Mouse (Mus musculus) heart, embryonic 14.5 days (tissue): ENCODE measurements around the gene Glis2. TPM values are rescaled to one million over a fixed set of nuclear protein-coding genes. Genes with fewer than 3 reads are reported as not detected.

Source experiments
- ATAC-seq: fragments of 200-750 bp; cut with Nextera tagmentation; 2 replicates; pipeline ENCODE4 v1.8.0; 2017; ENCODE audit warnings: low read depth, moderate TSS enrichment; ENCODE audit not compliant: insufficient number of reproducible peaks, insufficient read depth, low FRiP score
- H3K27ac ChIP-seq, 2 experiments: fragments of 200-500 bp in 1 of 2; fragments of 300-500 bp in 1 of 2; sonication (generic) in 1 of 2; replicated peaks in 1 of 2; 2 replicates each; pipeline ENCODE4 v1.5.1; 2012 to 2014; ENCODE audit warnings: low read depth in 2 of 2, low read length in 2 of 2, control low read depth in 1 of 2, mild to moderate bottlenecking in 1 of 2, mixed read lengths in 1 of 2; ENCODE audit not compliant: control insufficient read depth in 1 of 2, insufficient read depth in 1 of 2
- H3K27me3 ChIP-seq: fragments of 300-500 bp; sonication (generic); 2 replicates; pipeline ENCODE4 v1.6.1; 2014; ENCODE audit warnings: mild to moderate bottlenecking, low read length, control low read depth; ENCODE audit not compliant: control insufficient read depth, insufficient read depth
- H3K36me3 ChIP-seq: fragments of 300-500 bp; sonication (generic); 2 replicates; pipeline ENCODE4 v1.6.1; 2014; ENCODE audit warnings: mild to moderate bottlenecking, control low read depth, low read length, mixed read lengths; ENCODE audit not compliant: control insufficient read depth, insufficient read depth
- H3K4me1 ChIP-seq, 2 experiments: fragments of 200-500 bp in 1 of 2; fragments of 300-500 bp in 1 of 2; sonication (generic) in 1 of 2; 2 replicates each; pipeline ENCODE4 v1.6.1; 2012 to 2014; ENCODE audit warnings: low read length in 2 of 2, control low read depth in 1 of 2, mixed read lengths in 1 of 2; ENCODE audit not compliant: control insufficient read depth in 2 of 2, insufficient read depth in 2 of 2
- H3K4me2 ChIP-seq: fragments of 300-500 bp; sonication (generic); 2 replicates; pipeline ENCODE4 v1.6.1; 2014; ENCODE audit warnings: mild to moderate bottlenecking, low read length
- H3K4me3 ChIP-seq, 2 experiments: fragments of 200-500 bp in 1 of 2; fragments of 300-500 bp in 1 of 2; sonication (generic) in 1 of 2; 2 replicates each; pipeline ENCODE4 v1.5.1; 2012 to 2014; ENCODE audit warnings: low read length in 2 of 2, mild to moderate bottlenecking in 2 of 2, control low read depth in 1 of 2, low read depth in 1 of 2, moderate library complexity in 1 of 2; ENCODE audit not compliant: control insufficient read depth in 1 of 2, insufficient read depth in 1 of 2
- H3K9ac ChIP-seq: fragments of 300-500 bp; sonication (generic); 2 replicates; pipeline ENCODE4 v1.6.1; 2014; ENCODE audit warnings: mild to moderate bottlenecking, low read length
- H3K9me3 ChIP-seq: fragments of 300-500 bp; sonication (generic); 2 replicates; pipeline ENCODE4 v1.6.1; 2016; ENCODE audit warnings: low read length, control low read depth; ENCODE audit not compliant: control insufficient read depth
- WGBS: fragments of 180-500 bp; shearing (Covaris S2); extraction: QIAGEN DNeasy Blood & Tissue Kit; methylation state at CpG from one replicate; pipeline ENCODE4 v1.1.7; 2014; 5-methylcytosine and 5-hydroxymethylcytosine counted together
- polyA plus RNA-seq: library from polyadenylated mRNA; unstranded; fragments of >200 nt; fragmentation: Nextera tagmentation; extraction: Ambion mirVana; gene quantifications from 2 replicates; pipeline ENCODE4 v1.2.1, GENCODE M21; 2014

Glis2 gene
- polyA plus RNA-seq, 1 experiment from 2014 or later, result 21.4 TPM

GRCm38 (mm10) chr16:4598891-4599543 is 4.5 kb downstream of the Glis2 start:
- 24% methylated on average over 6 of the region's 6 CpGs for WGBS
- Histone ChIP-seq H3K9ac (no peak overlapping the region; the same call in 1 of the 2 replicates), H3K4me2 (peak overlapping the region; percentile 18), H3K27me3 (no peaks in the 10 kb centered on the region), H3K9me3 (no peaks in the 10 kb centered on the region), H3K4me1 (peaks cover 81 to 87% of the 10 kb centered on the region in 2 experiments), H3K4me3 (no peak overlapping the region), H3K27ac (peak overlapping the region in 1 of 2 experiments; percentile 38; a peak in 1 of 4 replicates), H3K36me3 (no peaks in the 10 kb centered on the region)
- no peak for ATAC-seq

- Histone ChIP-seq H3K27ac (peak overlapping the region in 1 of 2 experiments; percentile 89; a peak in 1 of 4 replicates), H3K4me1 (peaks cover 87 to 93% of the 10 kb centered on the region in 2 experiments), H3K4me2 (no peak overlapping the region), H3K27me3 (no peaks in the 10 kb centered on the region), H3K9ac (no peak overlapping the region), H3K9me3 (no peaks in the 10 kb centered on the region), H3K4me3 (no peak overlapping the region), H3K36me3 (no peaks in the 10 kb centered on the region)
- WGBS, result 85% methylated on average over 3 of the region's 3 CpGs
- no peak for ATAC-seq
Observed at GRCm38 (mm10) chr16:4599616-4600015, 5.1 kb downstream of the Glis2 start.

GRCm38 (mm10) chr16:4600701-4601310 is 6.3 kb downstream of the Glis2 start:
- Histone ChIP-seq H3K27me3 (no peaks in the 10 kb centered on the region), H3K9ac (peak overlapping the region; percentile 8; the same call in 1 of the 2 replicates), H3K4me3 (no peak overlapping the region), H3K27ac (peak overlapping the region; percentile 62 to 89), H3K36me3 (no peaks in the 10 kb centered on the region), H3K4me2 (0 out of 2 replicates have a peak overlapping the region, but pooled peaks have one; percentile 9), H3K4me1 (peaks cover 90 to 99% of the 10 kb centered on the region in 2 experiments), H3K9me3 (no peaks in the 10 kb centered on the region)
- 52% methylated on average over 9 of the region's 9 CpGs for WGBS
- no peak for ATAC-seq

GRCm38 (mm10) chr16:4602189-4602588 is 7.7 kb downstream of the Glis2 start:
- Histone ChIP-seq H3K4me2 (no peak overlapping the region), H3K36me3 (no peaks in the 10 kb centered on the region), H3K27me3 (no peaks in the 10 kb centered on the region), H3K9me3 (no peaks in the 10 kb centered on the region), H3K27ac (peak overlapping the region; percentile 89), H3K4me1 (peaks cover 90 to 99% of the 10 kb centered on the region in 2 experiments), H3K4me3 (no peak overlapping the region), H3K9ac (peak overlapping the region; percentile 59; the same call in 1 of the 2 replicates)
- 9% methylated on average over 3 of the region's 3 CpGs for WGBS
- ATAC-seq, result no peak

- H3K9me3 ChIP-seq, result no peaks in the 10 kb centered on the region
Observed at GRCm38 (mm10) chr16:4602766-4603452, 8.4 kb downstream of the Glis2 start.

GRCm38 (mm10) chr16:4603453-4603837 is 8.9 kb downstream of the Glis2 start:
- H3K4me3 ChIP-seq, result no peak overlapping the region
- H3K36me3 ChIP-seq, result peaks cover 2% of the 10 kb centered on the region
- H3K9me3 ChIP-seq, result no peaks in the 10 kb centered on the region
- peak overlapping the region; percentile 89 for H3K27ac ChIP-seq
- peak overlapping the region; percentile 59; the same call in 1 of the 2 replicates for H3K9ac ChIP-seq
- WGBS, result 41% methylated on average over 1 of the region's 1 CpGs
- ATAC-seq, result 0 out of 2 replicates have a peak, but pooled peaks have one; percentile 3
- peaks cover 84 to 98% of the 10 kb centered on the region in 2 experiments for H3K4me1 ChIP-seq
- peak overlapping the region; percentile 36 for H3K4me2 ChIP-seq
- H3K27me3 ChIP-seq, result no peaks in the 10 kb centered on the region

More at GRCm38 (mm10) chr16:4602766-4603452, 8.4 kb downstream of the Glis2 start:
- no peak overlapping the region for H3K4me3 ChIP-seq
- peak overlapping the region; percentile 89 for H3K27ac ChIP-seq
- WGBS, result 14% methylated on average over 7 of the region's 7 CpGs
- H3K9ac ChIP-seq, result peak overlapping the region; percentile 59; the same call in 1 of the 2 replicates
- peaks cover 89 to 98% of the 10 kb centered on the region in 2 experiments for H3K4me1 ChIP-seq
- peak overlapping the region; percentile 36 for H3K4me2 ChIP-seq
- no peaks in the 10 kb centered on the region for H3K36me3 ChIP-seq
- no peaks in the 10 kb centered on the region for H3K27me3 ChIP-seq
- peak; percentile 49; the same call in 1 of the 2 replicates for ATAC-seq

GRCm38 (mm10) chr16:4604293-4604837 is 9.9 kb downstream of the Glis2 start:
- Histone ChIP-seq H3K27me3 (no peaks in the 10 kb centered on the region), H3K27ac (0 out of 4 replicates have a peak overlapping the region, but pooled peaks have one; percentile 12 to 89), H3K4me2 (no peak overlapping the region), H3K4me3 (no peak overlapping the region), H3K9ac (peak overlapping the region; percentile 16; the same call in 1 of the 2 replicates), H3K4me1 (peaks cover 75 to 91% of the 10 kb centered on the region in 2 experiments), H3K36me3 (peaks cover 11% of the 10 kb centered on the region), H3K9me3 (no peaks in the 10 kb centered on the region)
- ATAC-seq, result no peak
- 67% methylated on average over 11 of the region's 11 CpGs for WGBS
